Mouse (Mus musculus): ENCODE data around the gene Gm6592. TPM values are rescaled to one million over a fixed set of nuclear protein-coding genes. Genes with fewer than 3 reads are reported as not detected.

Gm6592 gene
- total RNA-seq (2023; ENCODE audit: inconsistent age): not detected in 4 replicates

DNA sequence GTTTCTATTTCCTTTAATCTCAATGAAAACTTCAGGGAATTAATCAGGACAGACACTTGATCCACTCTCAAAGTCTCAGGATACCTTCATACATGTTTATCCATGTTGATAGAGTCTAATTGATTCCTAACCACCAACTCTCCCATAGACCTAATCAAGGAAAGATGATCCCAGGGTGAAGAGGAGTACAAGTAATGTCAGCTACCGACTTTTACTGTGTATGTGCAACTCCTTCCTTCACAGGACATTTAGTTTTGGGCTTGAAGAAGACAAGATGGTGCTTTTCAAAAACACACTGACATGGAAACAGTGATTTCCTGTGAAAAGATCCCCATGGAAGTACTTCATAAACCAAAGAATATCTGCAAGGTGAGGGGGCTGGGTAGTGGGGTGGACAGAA lies at the start of gene Gm6592:
Gene Gm6592 (plus strand): TSS at position 301 of the 400 bp plus-strand sequence.

GRCm38 (mm10) chrX:8803391-8803790 lies 40.4 kb upstream of the Gm6592 start, which contains the start of gene Ssxb5:
Gene Ssxb5 (plus strand): TSS chrX:8803691.

DNA sequence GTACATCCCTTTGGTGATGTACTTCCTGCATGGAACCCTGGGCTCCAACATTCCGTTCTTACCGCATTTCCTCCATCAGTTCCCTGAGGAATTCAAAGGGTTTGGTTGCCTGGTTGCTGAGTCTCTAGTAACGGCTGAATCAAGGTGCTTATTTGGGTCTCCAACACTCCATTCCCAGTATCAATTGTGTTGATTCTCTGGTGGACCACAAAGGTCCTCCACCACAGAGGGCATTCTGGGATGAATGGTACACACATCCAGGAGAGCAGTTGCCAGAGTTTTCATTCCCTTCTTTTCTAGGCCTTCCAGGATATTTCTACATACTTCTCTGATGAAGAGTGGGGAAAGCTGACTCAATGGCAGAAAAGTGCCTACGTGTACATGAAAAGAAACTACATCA lies 30.2 kb downstream of the Gm6592 start, which contains the start of gene Gm5751:
Gene Gm5751 (plus strand): TSS at position 301 of the 400 bp plus-strand sequence.

DNA sequence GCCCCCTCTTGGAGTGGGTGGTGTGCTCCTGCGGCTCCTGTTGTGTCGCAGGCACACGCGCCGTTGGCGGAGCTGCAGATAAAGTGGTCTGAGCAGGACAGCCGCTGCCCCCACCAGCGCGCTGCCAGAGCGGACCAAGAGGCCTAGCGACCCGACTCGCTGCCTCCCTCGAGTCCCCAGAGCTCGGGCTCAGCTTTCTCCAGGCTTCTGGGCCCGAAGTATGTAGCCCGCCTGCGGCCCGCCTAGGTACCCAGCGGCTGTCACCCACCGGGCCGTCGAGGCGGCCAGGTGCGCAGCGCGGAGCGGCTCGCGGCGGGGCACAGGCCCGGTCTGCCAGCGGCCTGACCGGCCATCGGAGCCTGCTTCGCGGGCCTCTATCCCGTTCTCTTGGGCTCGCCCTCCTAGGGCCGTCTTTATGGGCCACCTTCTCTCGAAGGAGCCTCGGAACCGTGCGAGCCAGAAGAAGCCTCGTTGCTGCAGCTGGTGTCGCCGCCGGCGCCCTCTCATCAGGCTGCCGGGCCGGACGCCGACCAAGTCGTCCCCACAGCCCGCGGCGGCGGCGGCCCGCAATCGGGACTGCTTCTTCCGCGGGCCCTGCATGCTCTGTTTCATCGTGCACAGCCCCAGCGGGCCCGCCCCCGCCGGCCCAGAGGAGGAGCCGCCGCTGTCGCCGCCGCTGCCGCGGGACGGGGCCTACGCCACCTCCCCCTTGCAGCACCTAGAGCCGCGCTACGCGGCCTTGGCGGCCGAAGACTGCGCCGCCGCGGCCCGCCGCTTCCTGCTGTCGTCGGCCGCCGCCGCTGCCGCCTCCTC lies 48.8 kb downstream of the Gm6592 start, which contains the start of gene B630019K06Rik:
Gene B630019K06Rik (plus strand): TSS at position 40 of the 813 bp plus-strand sequence.

Other genes with a start within 250 kb of the Gm6592 start
- gene Ssxb8, start 153.2 kb upstream of the Gm6592 start, total RNA-seq (2023; ENCODE audit: inconsistent age): not detected in 4 replicates
- not detected in 4 replicates for gene Ssx9, start 95.6 kb upstream of the Gm6592 start, total RNA-seq (2023; ENCODE audit: inconsistent age)
- gene Ssxb5, start 40.3 kb upstream of the Gm6592 start, total RNA-seq (2023; ENCODE audit: inconsistent age): not detected in 4 replicates
- gene Gm5751, start 30.3 kb downstream of the Gm6592 start, total RNA-seq (2023; ENCODE audit: inconsistent age): not detected in 4 replicates
- gene B630019K06Rik, start 48.4 kb downstream of the Gm6592 start, total RNA-seq (2023; ENCODE audit: inconsistent age): 0.19 to 0.39 TPM (median 0.30 TPM) in 4 replicates
- not detected in 4 replicates for gene Fthl17b, start 119.0 kb downstream of the Gm6592 start, total RNA-seq (2023; ENCODE audit: inconsistent age)
- not detected in 4 replicates for gene Fthl17c, start 132.6 kb downstream of the Gm6592 start, total RNA-seq (2023; ENCODE audit: inconsistent age)
- gene Fthl17d, start 142.8 kb downstream of the Gm6592 start, total RNA-seq (2023; ENCODE audit: inconsistent age): not detected in 4 replicates
- gene Fthl17e, start 189.5 kb downstream of the Gm6592 start, total RNA-seq (2023; ENCODE audit: inconsistent age): not detected in 4 replicates
- gene Fthl17f, start 219.0 kb downstream of the Gm6592 start, total RNA-seq (2023; ENCODE audit: inconsistent age): not detected in 4 replicates

Measured in B cell, adult (primary cell).